Mouse (Mus musculus) limb, embryonic 11.5 days (tissue): ENCODE measurements around the gene Etl4. TPM values are rescaled to one million over a fixed set of nuclear protein-coding genes. Genes with fewer than 3 reads are reported as not detected.

Experiments used
- ATAC-seq: fragments of 200-750 bp; cut with Nextera tagmentation; 2 replicates; pipeline ENCODE4 v1.8.0; 2017; ENCODE audit warnings: low read depth; ENCODE audit not compliant: insufficient number of reproducible peaks, low FRiP score, low TSS enrichment
- DNase-seq: peaks from one replicate; pipeline ENCODE4 v3.0.0-alpha.2; 2015; ENCODE audit warnings: low spot score
- H3K27ac ChIP-seq: fragments of 300-500 bp; sonication (generic); replicated peaks from 2 replicates; pipeline ENCODE4 v1.5.1; 2014; ENCODE audit warnings: low read depth, mild to moderate bottlenecking, low read length
- H3K27me3 ChIP-seq: fragments of 300-500 bp; sonication (generic); 2 replicates; pipeline ENCODE4 v1.6.1; 2014; ENCODE audit warnings: mild to moderate bottlenecking, low read length, mixed read lengths; ENCODE audit not compliant: control insufficient read depth, insufficient read depth
- H3K36me3 ChIP-seq: fragments of 300-500 bp; sonication (generic); 2 replicates; pipeline ENCODE4 v1.6.1; 2014; ENCODE audit warnings: mild to moderate bottlenecking, low read length, moderate library complexity, mixed read lengths; ENCODE audit not compliant: control insufficient read depth, insufficient read depth
- H3K4me1 ChIP-seq: fragments of 300-500 bp; sonication (generic); 2 replicates; pipeline ENCODE4 v1.6.1; 2014; ENCODE audit warnings: low read length, mixed read lengths; ENCODE audit not compliant: control insufficient read depth, insufficient read depth
- H3K4me2 ChIP-seq: fragments of 300-500 bp; sonication (generic); 2 replicates; pipeline ENCODE4 v1.6.1; 2014; ENCODE audit warnings: low read depth, mild to moderate bottlenecking, moderate library complexity; ENCODE audit not compliant: severe bottlenecking
- H3K4me3 ChIP-seq: fragments of 300-500 bp; sonication (generic); 2 replicates; pipeline ENCODE4 v1.5.1; 2014; ENCODE audit warnings: low read depth, low read length
- H3K9ac ChIP-seq: fragments of 300-500 bp; sonication (generic); 2 replicates; pipeline ENCODE4 v1.6.1; 2014; ENCODE audit warnings: mild to moderate bottlenecking, low read length
- H3K9me3 ChIP-seq: fragments of 300-500 bp; sonication (generic); 2 replicates; pipeline ENCODE4 v1.6.1; 2016; ENCODE audit warnings: low read length; ENCODE audit not compliant: control insufficient read depth
- WGBS: fragments of 180-500 bp; shearing (Covaris S2); extraction: QIAGEN DNeasy Blood & Tissue Kit; methylation state at CpG from one replicate; pipeline ENCODE4 v1.1.7; 2014; 5-methylcytosine and 5-hydroxymethylcytosine counted together
- polyA plus RNA-seq: library from polyadenylated mRNA; unstranded; fragments of >200 nt; fragmentation: Nextera tagmentation; extraction: Ambion mirVana; gene quantifications from 2 replicates; pipeline ENCODE4 v1.2.1, GENCODE M21; 2014

Gene Etl4
- polyA plus RNA-seq, 1 experiment from 2014 or later: 13.5 TPM

DNA sequence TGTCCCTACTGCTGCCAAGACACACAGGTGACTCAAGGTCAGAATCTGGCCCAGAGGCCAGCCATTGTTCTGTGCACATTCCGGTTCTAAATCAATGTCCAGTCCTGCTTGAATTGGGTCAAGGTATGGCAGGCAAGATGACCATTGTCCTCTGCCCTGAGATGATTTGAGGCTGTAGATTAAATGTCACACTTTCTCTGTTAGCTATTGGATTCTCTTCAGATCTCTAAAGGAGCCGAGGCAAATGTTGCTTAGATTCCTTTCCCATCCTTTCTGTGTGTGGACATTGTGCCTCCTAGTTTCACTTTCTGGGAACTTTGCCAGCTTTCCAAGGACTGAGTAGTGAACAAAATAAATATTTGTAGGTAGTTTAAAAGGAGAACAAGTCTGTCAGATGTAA, 608.9 kb downstream of the Etl4 start:
- WGBS: 76% methylated on average over 2 of the region's 2 CpGs
- DNase-seq (no peak), ATAC-seq (no peak)
- H3K4me1 ChIP-seq: no peaks in the 10 kb centered on the region
- no peaks in the 10 kb centered on the region for H3K27me3 ChIP-seq
- H3K36me3 ChIP-seq: no peaks in the 10 kb centered on the region
- H3K9ac ChIP-seq: no peak overlapping the region
- H3K9me3 ChIP-seq: no peaks in the 10 kb centered on the region
- H3K4me2 ChIP-seq: no peak overlapping the region
- H3K4me3 ChIP-seq: no peak overlapping the region
- no peak overlapping the region for H3K27ac ChIP-seq

DNA sequence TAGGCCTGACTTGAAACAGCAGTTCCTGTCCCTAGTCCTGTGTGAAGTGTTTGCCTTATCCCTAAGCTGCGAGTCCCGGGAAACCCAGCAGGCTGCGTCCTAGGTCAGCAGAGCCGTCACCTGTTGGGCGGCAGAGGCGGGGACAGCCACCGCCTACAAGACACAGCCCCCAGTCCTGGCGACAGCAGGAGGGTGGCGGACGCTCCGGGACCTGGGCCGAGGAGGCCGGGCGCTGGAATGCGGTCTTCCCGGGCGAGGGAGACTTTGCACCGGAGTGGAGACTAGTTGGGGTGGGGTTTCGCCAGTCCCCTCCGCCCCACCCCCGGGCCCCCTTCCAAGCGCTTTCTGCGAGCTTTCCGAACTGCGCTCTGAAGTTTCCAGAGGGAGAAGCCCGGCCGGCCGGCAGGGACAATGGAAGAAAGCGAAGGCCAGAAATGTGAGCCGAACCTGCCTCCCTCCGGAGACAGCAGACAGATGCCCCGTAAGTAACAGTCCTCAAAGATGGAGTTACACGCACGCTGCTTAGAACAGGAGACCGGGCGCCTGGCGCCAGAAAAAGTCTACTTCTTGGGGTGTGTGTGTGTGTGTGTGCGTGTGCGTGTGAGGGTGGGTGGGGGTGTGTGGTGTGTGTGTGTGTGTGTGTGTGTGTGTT, 610.0 kb downstream of the Etl4 start:
- Histone ChIP-seq H3K4me1 (no peaks in the 10 kb centered on the region), H3K27ac (no peak overlapping the region), H3K9ac (peak overlapping the region; percentile 78), H3K27me3 (no peaks in the 10 kb centered on the region), H3K9me3 (no peaks in the 10 kb centered on the region), H3K36me3 (no peaks in the 10 kb centered on the region), H3K4me2 (peak overlapping the region; percentile 83), H3K4me3 (peak overlapping the region; percentile 43)
- WGBS: under 1% methylated on average over 39 of the region's 39 CpGs
- ATAC-seq: peak; percentile 83
- DNase-seq: peak; percentile 80

DNA sequence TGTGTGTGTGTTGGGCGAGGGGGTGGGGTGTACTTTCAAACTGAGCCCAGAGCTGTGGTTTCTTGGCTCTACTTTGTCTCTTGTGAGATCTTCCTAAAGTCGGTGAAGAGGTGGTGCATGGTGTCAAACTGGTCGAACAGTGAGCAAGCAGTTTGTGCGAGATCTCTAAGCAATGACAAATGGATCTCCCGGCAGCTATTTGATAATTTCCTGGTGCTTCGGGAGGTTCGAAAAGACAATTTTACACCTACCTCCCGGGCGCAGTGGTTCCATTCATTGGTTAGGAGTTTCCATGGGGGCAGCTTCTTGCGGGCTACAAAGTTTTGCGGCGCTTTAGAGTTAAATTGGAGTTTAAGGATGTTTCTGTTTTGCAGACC, 610.5 kb downstream of the Etl4 start:
- Histone ChIP-seq H3K4me2 (peak overlapping the region; percentile 83), H3K4me1 (no peaks in the 10 kb centered on the region), H3K9ac (peak overlapping the region; percentile 78; the same call in 1 of the 2 replicates), H3K9me3 (no peaks in the 10 kb centered on the region), H3K36me3 (no peaks in the 10 kb centered on the region), H3K27ac (no peak overlapping the region), H3K27me3 (no peaks in the 10 kb centered on the region), H3K4me3 (peak overlapping the region; percentile 43)
- DNase-seq (peak; percentile 51), ATAC-seq (no peak)
- WGBS: under 1% methylated on average over 12 of the region's 12 CpGs

DNA sequence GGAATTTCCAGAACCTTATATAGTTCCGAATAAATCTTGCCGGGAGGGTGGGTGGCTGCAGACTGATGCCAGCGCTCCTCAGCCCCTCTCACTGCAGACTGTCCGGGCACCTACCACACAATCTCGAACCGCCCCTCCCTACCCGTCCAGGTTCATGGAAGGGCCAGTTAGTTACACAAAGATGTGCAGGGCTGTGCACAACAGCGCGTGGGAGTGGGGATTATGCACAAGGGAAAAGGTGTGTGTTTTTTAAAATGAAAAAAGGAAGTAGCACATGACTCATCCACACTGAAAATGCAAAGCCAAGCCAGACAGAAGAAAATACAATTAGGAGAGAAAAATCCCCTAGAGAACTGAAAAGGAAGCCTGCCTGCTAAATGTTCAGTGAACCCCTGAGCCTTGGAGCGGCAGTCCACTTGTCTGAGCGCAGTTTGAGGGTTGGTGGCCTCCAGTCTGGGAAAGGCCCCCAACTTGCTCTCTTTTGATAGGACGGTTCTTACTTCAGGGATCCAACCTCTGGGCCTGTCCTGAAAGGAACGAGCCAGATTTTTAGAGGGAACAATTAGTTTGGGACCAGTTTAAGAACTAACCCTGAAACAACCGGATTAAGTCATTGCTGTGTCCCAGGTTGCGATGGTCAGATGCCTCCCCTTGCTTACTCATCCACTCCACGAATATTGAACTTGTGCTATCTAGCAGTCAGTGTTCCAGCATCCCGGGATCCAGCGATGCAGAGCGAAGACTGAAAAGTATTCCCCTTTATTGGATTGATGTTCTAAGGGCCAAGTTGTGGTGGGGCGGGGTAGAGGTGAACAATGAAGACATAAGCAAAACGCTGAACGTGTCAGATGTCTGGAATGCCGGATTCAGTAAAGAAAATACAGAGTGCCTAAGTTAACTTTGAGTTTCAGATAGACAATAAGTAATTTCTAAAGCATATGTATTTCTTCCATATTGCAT, 611.3 kb downstream of the Etl4 start:
- DNase-seq: peak; percentile 39
- Histone ChIP-seq H3K9ac (no peak overlapping the region), H3K4me1 (no peaks in the 10 kb centered on the region), H3K4me3 (peak overlapping the region; percentile 43), H3K36me3 (no peaks in the 10 kb centered on the region), H3K9me3 (no peaks in the 10 kb centered on the region), H3K27ac (no peak overlapping the region), H3K27me3 (no peaks in the 10 kb centered on the region), H3K4me2 (peak overlapping the region; percentile 83)
- WGBS: 38% methylated on average over 23 of the region's 23 CpGs
- ATAC-seq: no peak

DNA sequence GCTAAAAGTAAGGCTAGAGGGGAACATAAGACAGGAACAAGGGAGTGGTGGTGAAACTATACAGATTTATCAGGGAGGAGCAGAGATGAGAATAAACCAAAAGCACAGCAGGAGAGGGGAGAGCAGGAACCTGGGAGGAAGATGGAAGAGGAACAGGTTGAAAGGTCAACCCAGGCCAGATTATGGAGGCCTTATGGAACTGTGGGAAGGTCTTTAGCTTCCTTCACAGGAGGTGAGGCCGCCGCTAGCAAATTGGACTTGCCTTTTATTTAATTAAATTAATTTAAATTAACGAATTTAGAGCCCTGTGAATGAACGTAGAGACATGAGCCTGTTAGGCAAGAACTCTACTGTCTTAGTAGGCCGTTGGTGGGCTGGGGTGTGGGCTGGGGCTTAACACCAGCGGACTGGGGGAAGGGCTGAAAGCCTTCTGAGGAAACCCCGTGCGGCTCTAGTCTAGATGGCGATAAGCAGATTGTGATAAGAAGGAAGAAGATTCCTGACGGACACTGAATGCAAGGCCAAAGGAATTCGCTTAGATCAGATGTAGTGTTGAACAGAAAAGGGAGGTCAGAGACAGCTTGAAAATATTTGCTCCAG, 612.2 kb downstream of the Etl4 start:
- Histone ChIP-seq H3K27me3 (no peaks in the 10 kb centered on the region), H3K27ac (no peak overlapping the region), H3K4me2 (no peak overlapping the region), H3K9ac (no peak overlapping the region), H3K4me1 (no peaks in the 10 kb centered on the region), H3K9me3 (no peaks in the 10 kb centered on the region), H3K36me3 (no peaks in the 10 kb centered on the region), H3K4me3 (no peak overlapping the region)
- ATAC-seq (no peak), DNase-seq (no peak)
- 46% methylated on average over 11 of the region's 11 CpGs for WGBS

DNA sequence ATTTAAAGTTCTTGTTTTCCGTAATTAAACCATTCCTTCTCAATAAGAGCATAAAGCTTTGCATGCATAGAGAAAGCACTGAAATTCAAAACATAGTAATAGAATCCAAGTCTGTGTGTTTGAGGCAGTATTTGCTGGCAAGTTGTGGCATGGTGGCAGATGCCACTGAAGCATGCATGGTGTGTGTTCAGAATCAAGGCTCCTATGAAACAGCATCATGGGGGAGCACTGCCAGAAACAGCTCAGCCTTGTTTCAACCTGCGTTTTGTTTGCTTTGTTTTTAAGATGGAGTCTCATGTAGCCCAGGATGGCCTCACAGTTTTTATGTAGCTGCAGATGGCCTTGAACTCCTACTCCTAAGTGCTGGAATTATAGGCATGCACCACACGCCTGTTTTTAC, 614.1 kb downstream of the Etl4 start:
- Histone ChIP-seq H3K4me1 (no peaks in the 10 kb centered on the region), H3K9me3 (no peaks in the 10 kb centered on the region), H3K36me3 (no peaks in the 10 kb centered on the region), H3K27me3 (no peaks in the 10 kb centered on the region), H3K27ac (no peak overlapping the region), H3K9ac (no peak overlapping the region), H3K4me3 (no peak overlapping the region), H3K4me2 (no peak overlapping the region)
- 88% methylated on average over 3 of the region's 3 CpGs for WGBS
- ATAC-seq (no peak), DNase-seq (no peak)

DNA sequence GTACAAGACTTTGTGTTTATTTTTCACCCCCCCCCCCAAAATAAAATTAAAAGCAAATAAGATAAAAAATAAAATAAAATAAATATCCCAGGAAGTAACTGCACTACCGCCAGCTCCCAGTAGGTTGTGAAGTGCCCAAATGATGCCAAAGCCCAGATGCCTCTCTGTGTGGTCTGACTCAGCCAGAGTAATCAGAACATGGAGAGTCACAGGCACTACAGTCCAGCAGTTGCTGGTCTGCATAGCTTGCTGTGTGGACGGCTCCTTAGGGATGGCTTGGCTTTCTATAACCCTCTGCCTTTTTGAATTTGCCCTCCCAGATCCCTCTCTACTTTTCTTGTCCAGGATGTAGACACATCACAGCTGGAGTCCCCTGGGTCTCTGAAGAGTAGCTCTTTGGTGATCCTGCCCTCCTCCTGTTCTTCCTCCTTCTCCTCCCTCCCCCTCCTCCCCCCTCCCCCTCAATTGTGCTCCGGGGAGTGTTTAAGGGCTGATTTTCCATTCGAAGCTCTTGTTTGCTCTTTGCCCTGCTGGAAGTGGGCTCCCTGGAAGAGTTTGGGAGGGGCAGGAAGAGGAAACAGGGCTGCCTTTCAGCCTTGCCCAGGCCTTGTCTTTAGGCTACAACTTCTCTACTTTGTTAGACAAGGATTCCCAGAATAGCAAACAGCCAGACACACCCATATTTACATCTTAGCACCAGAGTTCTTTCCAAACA, 616.5 kb downstream of the Etl4 start:
- no peak for DNase-seq

DNA sequence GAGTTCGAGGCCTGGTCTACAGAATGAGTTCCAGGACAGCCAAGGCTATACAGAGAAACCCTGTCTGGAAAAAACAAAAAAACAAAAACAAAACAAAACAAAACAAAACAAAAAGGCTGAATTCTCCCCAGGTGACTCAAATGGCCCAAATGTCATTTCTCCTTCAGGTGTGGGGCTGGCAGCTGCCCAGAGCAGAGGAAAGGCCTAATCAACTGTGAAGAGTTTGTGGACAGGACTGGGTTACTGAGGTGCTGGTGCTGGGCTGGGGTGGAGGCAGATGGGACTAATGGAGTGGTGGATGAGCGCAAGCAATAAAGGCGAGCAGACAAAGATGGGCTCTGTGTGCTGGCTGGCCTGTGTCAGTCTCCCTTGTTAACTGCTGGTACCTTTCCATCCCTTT, 617.3 kb downstream of the Etl4 start:
- ATAC-seq (no peak), DNase-seq (no peak)
- 93% methylated on average over 3 of the region's 3 CpGs for WGBS
- Histone ChIP-seq H3K27me3 (no peaks in the 10 kb centered on the region), H3K4me2 (no peak overlapping the region), H3K9ac (no peak overlapping the region), H3K4me1 (no peaks in the 10 kb centered on the region), H3K9me3 (no peaks in the 10 kb centered on the region), H3K4me3 (no peak overlapping the region), H3K36me3 (no peaks in the 10 kb centered on the region), H3K27ac (no peak overlapping the region)

More for the DNA sequence above, 616.5 kb downstream of the Etl4 start:
- Histone ChIP-seq H3K27me3 (no peaks in the 10 kb centered on the region), H3K9me3 (no peaks in the 10 kb centered on the region), H3K36me3 (no peaks in the 10 kb centered on the region), H3K4me1 (no peaks in the 10 kb centered on the region), H3K4me2 (no peak overlapping the region), H3K27ac (no peak overlapping the region), H3K4me3 (no peak overlapping the region), H3K9ac (no peak overlapping the region)
- 43% methylated on average over 4 of the region's 4 CpGs for WGBS
- peak; percentile 46; the same call in 1 of the 2 replicates for ATAC-seq
